Mouse (Mus musculus) ovary, adult 10 weeks (tissue): ENCODE measurements around the gene Opn3. TPM values are rescaled to one million over a fixed set of nuclear protein-coding genes. Genes with fewer than 3 reads are reported as not detected.

Experiments used
- polyA plus RNA-seq: library from polyadenylated mRNA; stranded (reverse); fragments of 350-450 nt; fragmentation: Illumina TruSeq; extraction: RNeasy Lipid Tissue Mini Kit (QIAGEN cat#74804); gene quantifications from one replicate; pipeline ENCODE4 v1.2.3, GENCODE M21; 2014

Gene Opn3
- polyA plus RNA-seq: 6.2 TPM

DNA sequence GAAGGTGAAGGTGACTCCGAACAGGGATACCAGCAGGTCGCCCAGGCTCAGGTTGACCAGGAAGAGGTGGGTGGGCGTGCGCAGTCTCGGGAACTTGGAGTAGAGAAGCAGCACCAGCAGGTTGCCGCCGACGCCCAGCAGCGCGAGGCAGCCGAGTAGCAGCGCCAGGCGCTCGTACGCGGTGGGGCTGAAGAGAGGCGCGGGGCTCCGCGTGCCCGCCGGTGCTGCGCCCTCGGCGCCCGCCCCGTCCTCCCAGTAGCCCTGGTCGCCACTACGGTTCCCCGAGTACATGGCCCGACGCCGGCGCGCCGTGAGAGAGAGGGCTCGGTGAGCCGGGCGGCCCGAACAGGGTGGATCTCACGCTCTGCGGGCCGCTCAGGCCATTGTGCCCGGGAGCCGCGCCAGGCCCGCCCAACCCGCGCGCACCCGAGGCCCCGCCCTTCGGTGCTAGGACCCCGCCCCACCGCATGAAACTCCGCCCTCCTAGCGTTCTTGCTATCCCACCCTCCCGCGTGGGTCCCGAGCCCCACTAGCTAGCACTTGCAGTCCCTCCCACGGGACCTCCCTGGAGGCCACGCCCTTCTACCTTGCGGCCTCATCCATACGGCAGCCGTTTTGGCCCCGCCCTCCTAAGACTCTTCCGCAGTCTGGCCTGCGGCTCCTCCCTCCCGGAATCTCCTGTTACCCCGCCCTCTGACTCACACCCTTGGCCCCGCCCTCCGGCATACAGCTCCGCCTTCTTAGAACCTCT lies at the start of gene Opn3, which contains the start of gene Chml:
TSS of gene Opn3 (minus strand) at position 531 of the 751 bp plus-strand sequence.
TSS of gene Chml (minus strand) at position 656 of the 751 bp plus-strand sequence.

DNA sequence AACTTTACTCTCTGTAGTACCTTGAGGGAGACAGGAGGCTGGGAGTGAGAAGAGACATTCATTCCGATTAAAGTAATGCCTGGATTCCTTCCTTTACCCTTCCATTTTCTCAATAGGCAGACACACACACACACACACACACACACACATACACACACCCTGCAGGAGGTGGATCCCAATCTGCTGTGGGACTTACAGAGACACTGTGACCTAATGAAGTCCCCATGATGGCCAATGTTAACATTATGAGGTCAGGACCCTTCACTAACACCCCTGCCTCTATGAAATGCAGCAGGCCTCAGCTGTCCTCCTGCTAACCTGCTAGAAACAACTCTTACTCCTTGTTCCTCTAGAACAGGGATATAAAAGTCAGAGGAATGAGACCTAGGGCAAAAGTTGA lies 5.7 kb upstream of the Opn3 start, which contains the start of gene Wdr64:
TSS of gene Wdr64 (plus strand) at position 301 of the 400 bp plus-strand sequence.

DNA sequence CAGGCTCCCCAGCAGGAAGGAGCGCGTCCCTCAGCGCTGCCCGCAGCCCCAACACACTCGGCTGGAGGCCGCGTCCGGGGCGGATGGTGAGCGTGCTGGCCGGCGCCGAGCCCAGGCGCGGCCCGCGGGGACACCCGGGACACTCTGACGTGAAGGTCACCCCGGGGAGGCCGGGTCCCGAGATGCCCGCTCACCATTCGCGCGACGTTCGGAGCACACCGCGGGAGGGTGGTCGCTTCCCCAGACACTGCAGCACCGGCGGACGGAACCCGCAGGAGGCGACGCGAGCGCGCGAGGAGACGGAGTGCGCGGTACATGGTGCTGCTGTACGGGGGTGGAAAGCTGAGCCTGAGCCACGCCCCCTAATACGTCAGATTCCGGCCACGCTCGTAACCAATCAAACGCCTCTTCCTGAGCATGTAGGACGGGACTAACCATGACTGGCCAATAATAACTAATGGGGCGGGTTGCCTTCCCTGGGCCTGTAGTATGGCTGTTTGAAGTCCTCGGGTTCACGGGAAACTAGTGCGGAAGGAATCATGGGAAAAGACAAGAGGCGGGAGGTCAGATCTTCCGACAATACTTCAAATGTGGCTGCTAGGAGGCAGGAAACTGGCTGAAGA lies 67.2 kb downstream of the Opn3 start, which contains the start of gene Fh1:
TSS of gene Fh1 (minus strand) at position 379 of the 623 bp plus-strand sequence.

DNA sequence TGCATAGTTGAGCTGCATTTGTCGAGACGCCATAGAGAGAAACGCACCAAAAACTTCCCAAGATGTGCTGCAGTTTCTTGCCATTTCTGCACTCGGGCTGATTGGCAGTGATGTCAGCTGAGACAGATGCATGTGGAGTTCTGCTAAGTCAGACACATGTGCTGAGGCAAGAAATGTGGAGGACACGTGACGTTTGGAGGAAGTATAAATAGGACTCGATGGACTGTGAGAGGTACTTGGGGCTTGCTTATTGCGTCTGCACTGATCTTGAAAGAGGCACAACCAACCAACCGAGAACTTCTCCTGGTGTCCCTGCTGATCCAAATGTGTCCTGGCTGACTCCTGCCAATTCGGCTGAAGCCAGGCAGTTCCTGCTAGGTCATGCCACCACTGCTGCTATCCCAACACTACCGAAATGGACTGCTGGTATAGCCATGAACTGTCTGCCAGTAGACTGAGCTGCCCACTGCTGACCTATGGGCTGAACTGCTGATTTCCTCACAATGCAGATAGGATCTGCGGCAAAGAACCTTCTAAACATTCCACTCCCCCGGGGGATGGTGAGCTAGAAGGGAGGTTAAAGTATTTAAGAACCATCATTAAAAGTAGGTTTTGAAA lies 72.7 kb downstream of the Opn3 start, which contains the start of gene Kmo:
TSS of gene Kmo (plus strand) at position 568 of the 618 bp plus-strand sequence.

Other genes starting within 250 kb of the Opn3 start
- 3.2 TPM for gene Rgs7, start 200.3 kb downstream of the Opn3 start, polyA plus RNA-seq
- gene Kmo, start 72.4 kb downstream of the Opn3 start, polyA plus RNA-seq: 1.1 TPM
- 229 TPM for gene Fh1, start 67.1 kb downstream of the Opn3 start, polyA plus RNA-seq
- 34.4 TPM for gene Chml, start 125 bp upstream of the Opn3 start, polyA plus RNA-seq
- not detected for gene Wdr64, start 5.8 kb upstream of the Opn3 start, polyA plus RNA-seq
- 13.5 TPM for gene Exo1, start 187.8 kb upstream of the Opn3 start, polyA plus RNA-seq
- not detected for gene Gm38100, start 227.6 kb upstream of the Opn3 start, polyA plus RNA-seq